Mouse (Mus musculus) macrophage (primary cell): ENCODE data around the gene Mybpc1. TPM values are rescaled to one million over a fixed set of nuclear protein-coding genes. Genes with fewer than 3 reads are reported as not detected.

ENCODE experiments used
- H3K27ac ChIP-seq: fragments of 350-480 bp; formaldehyde crosslinking; 2 replicates; pipeline ENCODE4 v1.9.0; 2021
- H3K36me3 ChIP-seq: fragments of 350-480 bp; formaldehyde crosslinking; 2 replicates; pipeline ENCODE4 v1.9.0; 2021; ENCODE audit errors: inconsistent target
- H3K4me3 ChIP-seq: fragments of 350-480 bp; formaldehyde crosslinking; 2 replicates; pipeline ENCODE4 v1.9.0; 2021; ENCODE audit errors: inconsistent target
- H3K79me2 ChIP-seq: fragments of 350-480 bp; formaldehyde crosslinking; 2 replicates; pipeline ENCODE4 v1.9.0; 2021; ENCODE audit errors: inconsistent target
- WGBS: methylation state at CpG from one replicate; pipeline ENCODE4 v1.1.7; 2026; ENCODE audit warnings: inconsistent platforms; ENCODE audit not compliant: missing documents; 5-methylcytosine and 5-hydroxymethylcytosine counted together
- polyA plus RNA-seq: library from polyadenylated mRNA; stranded (reverse); fragments of 250-400 nt; gene quantifications from 3 replicates; pipeline ENCODE4 v1.2.4, GENCODE M21; 2018; ENCODE audit warnings: inconsistent platforms
- total RNA-seq, 78 experiments: library from RNA; depleted of rRNA; stranded (reverse); fragments of 250-400 nt; gene quantifications; 1 replicate in 9 of 78; 2 replicates in 24 of 78; 3 replicates in 43 of 78; 4 replicates in 2 of 78; pipeline ENCODE4 v1.2.4; 2018; ENCODE audit warnings: inconsistent platforms in 56 of 78

The Mybpc1 gene
- under 1 TPM in 8 of 26 experiments, not detected in 18; 0.17 to 0.56 (median 0.26) TPM for total RNA-seq (2018; cell fraction: chromatin; rRNA removed)
- total RNA-seq (2018; cell fraction: cytosol; rRNA removed) = under 1 TPM in 2 of 26 experiments, not detected in 24; 0.17 to 0.24 TPM
- under 1 TPM in 1 of 26 experiments, not detected in 25; 0.18 TPM for total RNA-seq (2018; cell fraction: nucleus; rRNA removed)
- polyA plus RNA-seq = not detected in 3 replicates

DNA sequence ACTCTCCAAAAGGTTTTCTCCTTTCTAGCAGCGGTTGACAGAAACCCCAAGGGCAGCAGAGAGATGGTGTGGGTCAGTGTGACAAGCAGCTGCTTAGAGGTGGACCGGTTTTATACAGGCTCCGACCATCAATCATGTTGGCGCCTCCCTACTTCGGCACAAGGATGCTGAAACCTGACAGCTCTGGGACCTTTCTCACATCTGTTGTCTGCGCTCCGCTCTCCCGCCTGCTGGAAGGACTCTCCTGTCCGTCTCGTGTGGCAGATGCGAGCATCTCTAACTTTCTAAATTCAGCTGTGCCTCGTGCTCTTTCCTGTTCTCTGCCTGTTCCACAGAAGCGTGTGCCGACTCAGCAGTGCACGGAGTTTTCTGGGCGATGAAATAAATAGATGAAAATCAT is at the start of gene Mybpc1:
Mybpc1 (minus strand) TSS at position 210 of the 400 bp plus-strand sequence.
- 55% methylated on average over 14 of the region's 16 CpGs for WGBS
- Histone ChIP-seq H3K4me3 (no peak within 1 kb of the TSS), H3K36me3 (no peaks in the 10 kb centered on the region), H3K27ac (no peak within 1 kb of the TSS), H3K79me2 (no peaks in the 10 kb centered on the region)

DNA sequence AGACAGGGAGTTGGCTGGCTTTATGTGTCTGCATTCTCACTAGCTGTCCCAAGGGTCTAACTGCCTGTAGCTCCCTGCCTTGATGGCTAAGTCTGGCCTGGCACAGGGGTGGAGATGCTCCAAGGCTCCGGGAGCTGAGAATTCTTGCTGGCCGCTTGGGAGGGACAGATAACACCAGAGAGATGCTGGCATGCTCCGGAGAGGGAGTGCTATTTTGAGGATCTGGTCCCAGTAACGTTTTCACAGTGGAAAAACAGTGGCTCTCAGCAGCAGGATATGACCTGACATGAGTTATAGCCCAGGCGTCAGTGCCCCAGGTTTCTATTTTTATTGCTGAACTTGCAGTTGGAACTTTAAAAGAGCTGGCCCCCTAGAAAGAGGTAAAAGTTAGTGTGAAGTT is 40.5 kb upstream of the Mybpc1 start:
- H3K36me3 ChIP-seq = no peaks in the 10 kb centered on the region
- no peaks in the 10 kb centered on the region for H3K79me2 ChIP-seq
- 21% methylated on average over 5 of the region's 5 CpGs for WGBS
- no peak overlapping the region for H3K27ac ChIP-seq
- no peak overlapping the region for H3K4me3 ChIP-seq

DNA sequence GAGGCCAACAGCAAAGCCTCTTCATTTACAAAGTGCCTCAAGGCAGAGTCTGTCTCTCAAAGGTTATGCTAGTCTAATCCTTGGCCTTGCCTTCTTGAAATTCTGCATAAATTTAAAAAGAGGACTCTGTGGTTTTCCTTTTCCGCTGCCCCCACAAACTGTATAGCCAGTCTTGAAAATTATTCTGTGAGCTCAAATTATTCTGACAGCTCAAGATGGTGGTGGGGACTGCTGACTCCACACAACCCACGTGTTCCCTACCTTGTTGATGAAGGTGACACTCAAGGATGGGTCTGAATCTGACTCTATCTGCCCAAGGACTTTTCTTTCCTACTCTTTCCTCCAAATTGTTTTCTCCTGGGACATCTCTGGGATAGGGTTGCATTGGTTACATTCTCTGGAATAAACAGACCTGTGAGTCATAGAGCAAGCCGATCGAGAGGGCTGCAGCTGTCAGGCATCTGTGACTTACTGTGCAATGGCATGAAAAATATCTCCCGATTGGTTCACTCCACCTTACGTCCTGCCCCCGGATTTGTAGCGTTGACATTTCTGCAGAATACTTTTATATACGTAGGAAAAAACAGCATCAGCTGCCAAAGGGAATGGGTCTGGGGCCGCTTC is 26.5 kb upstream of the Mybpc1 start:
- H3K79me2 ChIP-seq = no peaks in the 10 kb centered on the region
- H3K4me3 ChIP-seq = no peak overlapping the region
- H3K27ac ChIP-seq = no peak overlapping the region
- WGBS = 42% methylated on average over 10 of the region's 10 CpGs
- no peaks in the 10 kb centered on the region for H3K36me3 ChIP-seq

DNA sequence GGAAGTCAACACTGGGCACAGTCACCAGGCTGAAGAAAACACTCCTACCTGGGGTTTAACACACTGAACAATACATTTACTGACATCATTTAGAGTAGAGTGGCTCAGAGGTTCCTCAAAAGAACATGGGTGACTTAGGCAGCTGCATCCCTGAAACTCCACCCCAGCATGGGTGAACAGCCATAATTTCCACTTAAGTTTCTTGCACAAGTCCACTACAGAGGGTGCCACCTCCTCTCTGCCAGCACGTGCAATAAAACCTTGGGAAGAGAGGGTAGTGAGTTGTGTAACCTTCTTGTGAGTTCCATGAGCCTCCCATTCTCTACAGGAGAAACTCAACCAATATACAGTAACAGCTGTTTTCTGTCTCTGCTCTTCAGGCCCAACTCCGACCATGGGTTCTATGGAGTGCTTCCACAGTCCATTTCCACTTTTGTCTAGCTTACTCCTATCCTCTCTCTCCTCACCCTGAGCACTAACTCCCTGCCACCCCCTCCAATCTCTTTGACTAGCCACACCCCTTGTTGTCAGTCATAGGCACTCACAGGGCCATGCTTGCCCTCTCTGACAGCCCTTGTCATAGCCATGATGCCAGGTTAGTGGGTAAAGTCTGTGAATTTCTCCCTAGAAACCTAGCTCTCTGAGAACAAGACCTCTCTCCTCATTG is 25.8 kb upstream of the Mybpc1 start:
- 60% methylated on average over 2 of the region's 2 CpGs for WGBS
- H3K4me3 ChIP-seq = no peak overlapping the region

DNA sequence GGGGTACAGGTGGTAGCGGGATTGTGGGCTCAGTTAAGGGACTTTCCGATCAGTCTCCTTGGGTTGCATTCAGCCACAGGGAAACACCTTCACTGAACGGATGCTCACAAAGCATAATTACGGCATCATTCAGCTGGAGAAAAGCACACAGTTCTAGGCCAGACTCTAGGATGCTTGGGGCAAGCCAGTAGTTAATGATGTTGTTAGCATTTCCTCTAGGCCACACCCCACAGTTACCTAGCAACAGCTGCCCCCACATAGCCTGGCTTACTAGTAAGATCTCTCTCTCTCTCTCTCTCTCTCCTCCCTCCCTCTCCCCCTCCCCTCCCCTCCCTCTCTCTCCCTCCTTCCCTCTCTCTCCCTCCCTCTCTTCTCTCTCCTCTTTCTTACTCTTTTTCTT is 22.1 kb upstream of the Mybpc1 start:
- WGBS = 93% methylated on average over 4 of the region's 4 CpGs
- no peak overlapping the region for H3K4me3 ChIP-seq
- no peaks in the 10 kb centered on the region for H3K36me3 ChIP-seq
- no peaks in the 10 kb centered on the region for H3K79me2 ChIP-seq
- H3K27ac ChIP-seq = no peak overlapping the region

More for the DNA sequence above, 25.8 kb upstream of the Mybpc1 start:
- H3K27ac ChIP-seq = no peak overlapping the region
- no peaks in the 10 kb centered on the region for H3K79me2 ChIP-seq
- H3K36me3 ChIP-seq = no peaks in the 10 kb centered on the region

DNA sequence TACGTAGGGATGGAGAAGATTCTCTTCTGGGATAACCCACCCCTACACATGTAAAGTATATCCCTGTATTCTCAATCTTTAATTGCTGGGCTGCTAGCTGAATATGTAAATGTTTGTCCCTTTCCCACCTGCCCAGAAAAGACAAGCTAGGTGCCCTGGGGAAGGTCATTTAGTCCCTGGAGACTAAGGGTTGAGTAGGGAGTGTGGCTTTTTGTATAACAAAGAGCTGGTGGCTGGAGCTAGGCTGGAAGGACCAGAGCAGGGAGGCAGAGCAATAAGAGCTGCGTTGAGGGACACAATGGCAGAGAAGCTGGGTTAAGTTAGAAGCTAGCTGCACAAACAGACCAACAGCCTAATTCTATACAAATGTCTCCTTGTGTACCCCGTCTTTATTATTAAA is 21.2 kb upstream of the Mybpc1 start:
- Histone ChIP-seq H3K4me3 (no peak overlapping the region), H3K79me2 (no peaks in the 10 kb centered on the region), H3K36me3 (no peaks in the 10 kb centered on the region), H3K27ac (no peak overlapping the region)
- 91% methylated on average over 3 of the region's 3 CpGs for WGBS

DNA sequence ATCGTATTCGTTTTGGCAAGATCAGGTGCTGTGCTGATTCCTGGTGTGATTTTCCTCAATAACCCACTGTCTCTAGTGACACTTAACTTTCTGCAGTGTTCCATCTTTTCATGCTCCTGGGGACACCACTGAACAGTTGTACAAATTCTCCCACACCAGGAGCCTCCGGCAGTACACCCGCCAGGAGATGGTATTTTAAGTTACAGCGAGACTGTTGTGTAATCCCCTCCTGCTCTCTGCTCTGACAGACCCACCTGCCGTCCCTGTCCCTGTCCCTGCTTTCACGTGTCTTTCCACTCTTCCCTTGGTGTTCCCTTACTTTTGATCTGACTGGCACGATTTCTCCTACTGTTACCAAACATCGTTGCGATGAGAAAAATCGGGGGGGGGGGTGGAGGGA is 19.3 kb upstream of the Mybpc1 start:
- no peak overlapping the region for H3K27ac ChIP-seq
- WGBS = 90% methylated on average over 8 of the region's 11 CpGs
- H3K4me3 ChIP-seq = no peak overlapping the region
- no peaks in the 10 kb centered on the region for H3K79me2 ChIP-seq
- H3K36me3 ChIP-seq = no peaks in the 10 kb centered on the region

DNA sequence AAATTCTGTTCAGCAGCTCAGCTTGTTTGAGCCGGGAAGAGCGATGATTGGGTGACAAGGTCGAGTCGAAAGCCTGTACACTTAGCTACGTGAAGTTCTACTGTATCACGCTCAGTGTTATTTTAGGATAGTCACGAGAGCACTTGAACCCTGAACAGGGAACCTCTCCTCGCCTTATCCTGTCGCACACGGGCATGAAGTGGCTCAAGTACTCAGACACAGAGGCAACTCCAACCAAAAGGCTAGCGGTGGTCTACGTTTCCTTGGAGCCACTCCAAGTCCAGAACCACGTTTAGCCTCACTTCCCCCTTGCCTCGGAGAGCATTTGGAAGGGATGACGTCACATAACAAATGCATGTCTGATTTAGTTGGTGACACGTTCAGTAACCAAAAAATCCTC is 17.7 kb upstream of the Mybpc1 start:
- Histone ChIP-seq H3K36me3 (no peaks in the 10 kb centered on the region), H3K79me2 (no peaks in the 10 kb centered on the region), H3K27ac (no peak overlapping the region), H3K4me3 (no peak overlapping the region)
- 56% methylated on average over 15 of the region's 16 CpGs for WGBS

DNA sequence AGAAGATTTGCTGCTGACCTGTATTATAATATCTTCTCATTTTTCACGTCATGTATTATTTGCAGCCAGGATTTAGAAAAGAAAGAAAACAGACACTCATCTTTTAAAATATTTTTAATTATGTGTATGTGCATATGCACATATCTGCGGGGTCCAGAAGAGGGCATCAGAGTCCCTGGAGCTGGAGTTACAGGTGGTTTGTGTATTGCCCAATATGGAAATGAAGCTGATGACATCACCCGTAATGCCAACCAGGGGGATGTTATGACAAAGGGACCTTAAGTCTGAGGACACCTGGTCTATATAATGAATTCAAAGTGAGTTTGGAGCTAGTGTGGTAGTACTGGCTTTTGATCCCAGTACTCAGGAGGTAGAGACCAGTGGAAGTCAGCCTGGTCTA is 15.9 kb upstream of the Mybpc1 start:
- no peak overlapping the region for H3K4me3 ChIP-seq
- WGBS = 76% methylated on average over 3 of the region's 3 CpGs
- no peaks in the 10 kb centered on the region for H3K79me2 ChIP-seq
- H3K36me3 ChIP-seq = no peaks in the 10 kb centered on the region
- H3K27ac ChIP-seq = no peak overlapping the region

DNA sequence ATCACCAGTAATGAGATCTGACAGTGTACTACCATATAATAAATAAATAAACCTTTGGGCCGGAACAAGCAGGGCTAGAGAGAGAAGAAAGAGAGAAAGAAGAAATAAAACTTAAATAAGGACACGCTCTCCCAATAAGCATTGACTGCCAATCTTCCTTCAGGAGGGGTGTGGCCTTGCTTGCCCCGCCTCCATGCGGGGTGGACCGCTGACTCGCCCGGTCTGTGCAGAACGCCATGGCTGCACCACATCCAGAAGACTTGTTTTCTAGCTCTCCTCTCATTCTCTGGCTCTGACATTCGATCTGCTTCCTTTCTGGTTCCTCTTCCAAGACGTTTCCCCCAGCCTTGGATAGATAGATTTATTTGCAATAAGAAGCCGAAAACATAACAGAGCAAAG is 8.1 kb upstream of the Mybpc1 start:
- 96% methylated on average over 11 of the region's 11 CpGs for WGBS

DNA sequence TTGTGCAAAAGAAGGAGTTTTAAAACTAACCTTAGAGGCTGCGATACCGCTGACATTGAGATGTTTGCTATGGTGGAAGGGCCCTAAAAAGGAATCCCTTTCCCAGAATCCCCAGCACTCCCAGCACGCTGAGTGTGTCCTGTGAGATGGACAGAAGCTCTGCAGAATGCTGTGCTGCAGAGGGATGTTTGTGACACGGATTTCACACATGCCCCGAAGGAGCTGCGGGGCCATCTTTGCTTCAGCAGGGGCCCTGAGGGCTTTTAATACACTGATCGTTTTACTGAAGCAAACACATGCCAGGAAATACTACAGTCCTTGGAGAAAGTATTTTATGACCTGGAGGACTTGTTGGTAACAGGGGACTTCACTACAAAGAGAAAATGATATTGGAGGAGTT is 1.7 kb upstream of the Mybpc1 start:
- no peak overlapping the region for H3K27ac ChIP-seq
- no peaks in the 10 kb centered on the region for H3K79me2 ChIP-seq
- H3K36me3 ChIP-seq = no peaks in the 10 kb centered on the region
- 98% methylated on average over 7 of the region's 7 CpGs for WGBS
- H3K4me3 ChIP-seq = no peak overlapping the region

More for the DNA sequence above, 8.1 kb upstream of the Mybpc1 start:
- Histone ChIP-seq H3K4me3 (no peak overlapping the region), H3K27ac (no peak overlapping the region), H3K79me2 (no peaks in the 10 kb centered on the region), H3K36me3 (no peaks in the 10 kb centered on the region)

DNA sequence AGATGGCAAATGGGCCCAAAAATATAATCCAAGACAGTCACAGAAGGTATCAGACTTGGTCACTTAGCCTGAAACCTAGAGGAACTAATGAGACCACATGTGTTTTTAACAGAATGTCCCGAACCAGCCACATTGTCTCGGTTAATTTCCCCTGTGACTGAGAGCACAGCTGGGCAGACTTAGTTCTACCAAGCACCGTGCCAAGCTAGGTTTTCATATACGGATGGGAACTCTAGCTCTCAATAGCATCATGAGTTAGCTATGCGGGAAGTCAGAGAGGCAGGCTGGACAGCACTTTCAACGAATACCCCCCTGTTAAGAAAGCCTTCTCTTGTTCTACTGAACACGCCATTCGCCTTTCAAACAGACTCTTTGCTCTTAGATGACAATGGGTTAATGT is 1.1 kb upstream of the Mybpc1 start:
- H3K27ac ChIP-seq = no peak overlapping the region
- H3K36me3 ChIP-seq = no peaks in the 10 kb centered on the region
- no peak overlapping the region for H3K4me3 ChIP-seq
- 98% methylated on average over 8 of the region's 8 CpGs for WGBS
- no peaks in the 10 kb centered on the region for H3K79me2 ChIP-seq

DNA sequence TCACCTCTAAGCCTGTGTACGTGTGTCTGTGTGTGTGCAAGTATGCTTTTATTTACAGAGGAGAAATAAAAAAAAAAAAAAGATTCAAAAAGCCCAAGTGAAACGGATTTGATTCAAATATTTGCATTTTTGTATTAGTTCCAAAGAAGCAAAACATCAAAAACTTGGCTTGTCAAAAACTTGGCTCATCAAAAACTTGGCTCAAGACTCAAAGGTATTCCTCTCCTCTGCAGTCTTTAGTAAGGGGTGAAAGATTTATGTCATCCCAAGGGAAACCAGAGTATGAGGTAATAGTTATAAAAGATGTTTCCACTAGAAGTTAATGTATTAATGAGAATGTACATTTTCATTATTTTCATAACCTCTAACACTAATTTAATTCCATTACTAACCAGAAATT is 1.2 kb downstream of the Mybpc1 start:
- Histone ChIP-seq H3K36me3 (no peaks in the 10 kb centered on the region), H3K27ac (no peak overlapping the region), H3K4me3 (no peak overlapping the region), H3K79me2 (no peaks in the 10 kb centered on the region)
- WGBS = 64% methylated on average over 2 of the region's 2 CpGs

DNA sequence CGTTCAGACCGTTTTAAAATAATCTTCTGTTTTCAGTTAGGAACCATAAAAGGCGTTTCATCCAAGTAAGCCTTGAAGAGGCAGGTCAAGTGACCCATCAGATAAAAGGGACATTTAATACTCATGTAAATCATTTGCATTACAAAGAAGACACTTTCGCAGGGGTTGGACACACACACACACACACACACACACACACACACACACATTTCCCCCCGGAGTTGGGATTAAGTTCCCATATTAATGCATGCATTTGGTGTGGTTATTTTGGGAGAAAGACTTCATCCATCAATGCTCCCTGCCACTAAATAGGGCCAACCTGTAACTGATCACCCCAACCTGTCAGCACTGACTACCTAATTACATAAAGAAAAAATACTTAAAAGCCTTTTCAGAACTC is 1.7 kb downstream of the Mybpc1 start:
- no peak overlapping the region for H3K4me3 ChIP-seq
- no peaks in the 10 kb centered on the region for H3K36me3 ChIP-seq
- H3K27ac ChIP-seq = no peak overlapping the region
- WGBS = 88% methylated on average over 5 of the region's 5 CpGs
- no peaks in the 10 kb centered on the region for H3K79me2 ChIP-seq

DNA sequence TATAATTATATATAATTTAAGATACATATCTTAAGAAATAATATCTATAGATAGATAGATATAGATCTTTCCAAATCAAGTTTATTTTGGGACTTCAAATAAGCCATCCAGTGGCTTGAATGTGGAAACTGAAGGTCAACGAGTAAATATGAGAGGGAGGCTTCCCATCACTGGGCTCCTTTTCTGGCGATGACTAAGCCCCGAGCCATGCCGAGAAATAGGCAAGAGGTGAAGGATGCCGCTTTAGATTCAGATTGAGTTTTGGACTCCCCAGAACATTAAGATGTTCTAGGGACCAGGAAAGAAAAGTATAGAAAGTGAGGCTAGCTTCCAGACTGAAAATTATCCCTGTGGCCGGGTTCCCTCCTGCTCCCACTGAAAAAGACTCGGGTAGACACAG is 4.4 kb downstream of the Mybpc1 start:
- no peaks in the 10 kb centered on the region for H3K36me3 ChIP-seq
- 88% methylated on average over 7 of the region's 7 CpGs for WGBS
- no peak overlapping the region for H3K27ac ChIP-seq
- no peak overlapping the region for H3K4me3 ChIP-seq
- no peaks in the 10 kb centered on the region for H3K79me2 ChIP-seq
